In genomic region chr15:95314121-95314807, GRCm38 (mm10) we compare ENCODE assay signal across 12 mouse cellular contexts.
DNase-seq lines count a peak whose midpoint lies in the region; ATAC-seq lines count a peak whose summit lies in the region.
"Had no signal": no experiment of that assay in that cellular context is flagged by ENCODE, and none has a peak within 500 bp of the region (broad histone marks: within the 10 kb centered on the region; RNA-seq: fewer than 3 reads in every experiment).

No protein-coding gene starts in this region.

- 24% methylated on average over 16 of the region's 16 CpGs for WGBS in hindbrain, embryonic 15.5 days

- no peaks in the 10 kb centered on the region for H3K27me3 ChIP-seq in hindbrain, embryonic 15.5 days
- H3K27me3 ChIP-seq: heart, embryonic 13.5 days; megakaryocyte, embryonic 14.5 days had no signal

- no peak for DNase-seq in frontal cortex, postnatal 36 days (ENCODE audit: low spot score in 2 of 2)
- DNase-seq in right cerebral cortex, postnatal 4 days = peak; percentile 34
- no peak for DNase-seq in right cerebral cortex, postnatal 25 days
- no peak for DNase-seq in gastrocnemius, adult 18-20 months (ENCODE audit: low spot score)
- no peak for DNase-seq in layer of hippocampus, postnatal 10 days (ENCODE audit: low spot score in 2 of 2)
- DNase-seq: thymus, adult 18-20 months had no signal

- H3K9me3 ChIP-seq in hindbrain, embryonic 15.5 days = no peaks in the 10 kb centered on the region
- H3K9me3 ChIP-seq: heart, embryonic 13.5 days had no signal

- H3K4me3 ChIP-seq in hindbrain, embryonic 15.5 days = no peak overlapping the region
- H3K4me3 ChIP-seq: heart, embryonic 13.5 days; megakaryocyte, embryonic 14.5 days had no signal

- no peaks in the 10 kb centered on the region for H3K36me3 ChIP-seq in hindbrain, embryonic 15.5 days
- H3K36me3 ChIP-seq: heart, embryonic 13.5 days had no signal

- peak overlapping the region; percentile 2; the same call in 1 of the 2 replicates for H3K27ac ChIP-seq in hindbrain, embryonic 15.5 days (replicated peaks)
- H3K27ac ChIP-seq: heart, embryonic 13.5 days had no signal

- H3K4me1 ChIP-seq in hindbrain, embryonic 15.5 days (replicated peaks) = peaks cover 23% of the 10 kb centered on the region
- H3K4me1 ChIP-seq: heart, embryonic 13.5 days; megakaryocyte, embryonic 14.5 days had no signal

- H3K9ac ChIP-seq in hindbrain, embryonic 15.5 days = no peak overlapping the region; the same call in 1 of the 2 replicates
- H3K9ac ChIP-seq: heart, embryonic 13.5 days had no signal

- 0 out of 2 replicates have a peak, but pooled peaks have one; percentile 35 for ATAC-seq in frontal cortex, adult (ENCODE audit: low TSS enrichment)
- ATAC-seq in hindbrain, embryonic 15.5 days (ENCODE audit: low FRiP score, low read depth) = peak; percentile 65; the same call in 1 of the 2 replicates
- ATAC-seq in megakaryocyte, adult 5-6 weeks (ENCODE audit: poor library complexity, severe bottlenecking) = no peak

- H3K4me2 ChIP-seq in hindbrain, embryonic 15.5 days = peak overlapping the region; percentile 16
- H3K4me2 ChIP-seq: heart, embryonic 13.5 days; liver, embryonic 11.5 days had no signal
